Mouse (Mus musculus): ENCODE measurements at regions not wholly inside any gene's neighbourhood (a gene's known extent, or its start where the extent isn't known, plus 50 kb on each side); places are given as distances from the start of the nearest gene placed in this dataset.

DNA sequence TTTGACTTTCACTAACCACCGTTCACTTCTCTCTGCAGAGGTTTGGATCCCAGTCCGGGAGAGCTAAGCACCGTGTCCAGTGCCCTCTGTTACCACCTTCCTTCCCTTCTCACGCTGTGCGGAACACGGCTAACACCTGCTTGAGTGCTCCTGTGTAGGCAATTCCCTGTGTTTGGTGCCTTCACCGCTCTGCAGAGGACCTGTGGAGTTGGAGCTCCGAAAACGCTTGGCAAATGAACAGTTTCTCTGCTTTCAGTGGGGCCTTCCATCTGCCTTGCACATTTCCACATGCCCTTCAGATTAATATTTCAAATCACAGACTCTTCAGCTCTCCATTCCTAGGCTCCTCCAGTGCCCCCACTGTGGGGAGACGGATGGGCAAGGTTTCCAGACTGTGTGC, 227.7 kb upstream of the Daam1 start:
- H3K36me3 ChIP-seq = no peaks in the 10 kb centered on the region
- no peaks in the 10 kb centered on the region for H3K4me1 ChIP-seq
- H3K27me3 ChIP-seq (replicated peaks) = no peaks in the 10 kb centered on the region
- ATAC-seq (ENCODE audit: low FRiP score, low read depth) = no peak
- H3K4me2 ChIP-seq (replicated peaks) = no peak overlapping the region
- H3K9me3 ChIP-seq = no peaks in the 10 kb centered on the region
- no peak overlapping the region for H3K27ac ChIP-seq
- no peak overlapping the region for H3K9ac ChIP-seq
- WGBS = 93% methylated on average over 10 of the region's 10 CpGs
- no peak overlapping the region for H3K4me3 ChIP-seq

DNA sequence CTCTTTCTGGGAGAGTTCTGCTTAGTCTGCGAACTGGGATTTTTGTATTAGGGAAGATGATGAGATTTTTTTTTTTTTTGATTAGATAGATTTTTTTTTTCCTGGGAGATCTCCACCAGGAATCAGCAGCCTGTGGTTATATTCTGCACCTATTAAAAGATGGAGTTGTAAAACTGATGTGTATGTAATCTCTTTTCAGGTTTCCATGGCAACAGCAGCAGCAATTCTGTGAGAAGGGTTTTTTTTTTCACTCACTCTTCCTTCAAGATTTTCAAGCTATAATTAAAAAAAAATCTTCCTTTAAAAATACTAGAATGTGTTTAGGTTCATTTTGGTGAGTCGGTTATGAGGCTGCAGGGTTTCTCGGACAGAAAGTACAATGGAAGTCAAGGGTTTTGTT, 224.5 kb upstream of the Daam1 start:
- no peak overlapping the region for H3K27ac ChIP-seq
- WGBS = 79% methylated on average over 3 of the region's 3 CpGs
- no peak overlapping the region for H3K4me3 ChIP-seq
- no peaks in the 10 kb centered on the region for H3K27me3 ChIP-seq (replicated peaks)
- H3K4me1 ChIP-seq = no peaks in the 10 kb centered on the region
- H3K36me3 ChIP-seq = no peaks in the 10 kb centered on the region
- no peak for ATAC-seq (ENCODE audit: low FRiP score, low read depth)
- H3K4me2 ChIP-seq (replicated peaks) = no peak overlapping the region
- H3K9ac ChIP-seq = no peak overlapping the region
- H3K9me3 ChIP-seq = no peaks in the 10 kb centered on the region

DNA sequence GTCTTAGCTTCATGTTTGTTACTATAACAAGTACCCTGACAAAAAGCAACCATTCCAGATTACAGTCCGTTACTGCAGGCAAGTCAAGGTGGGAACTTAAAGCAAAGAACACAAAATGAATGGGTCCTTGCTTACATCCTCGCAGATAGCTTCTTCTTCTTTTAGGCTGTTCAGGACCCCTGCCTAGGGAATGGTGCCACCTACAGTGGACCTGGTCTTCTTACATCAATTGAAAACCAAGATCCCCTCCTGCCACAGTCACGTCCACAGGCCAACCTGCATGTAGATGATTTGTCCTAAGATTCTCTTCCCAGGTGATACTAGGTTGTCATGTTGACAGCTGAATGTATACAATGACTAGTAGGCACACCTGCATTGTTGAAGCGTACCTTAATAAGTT, 222.9 kb upstream of the Daam1 start:
- Histone ChIP-seq H3K9me3 (no peaks in the 10 kb centered on the region), H3K4me1 (no peaks in the 10 kb centered on the region), H3K27ac (no peak overlapping the region), H3K9ac (no peak overlapping the region), H3K36me3 (no peaks in the 10 kb centered on the region), H3K4me3 (no peak overlapping the region), H3K27me3 (replicated peaks) (no peaks in the 10 kb centered on the region), H3K4me2 (replicated peaks) (no peak overlapping the region)
- ATAC-seq (ENCODE audit: low FRiP score, low read depth) = no peak
- 90% methylated on average over 4 of the region's 4 CpGs for WGBS

DNA sequence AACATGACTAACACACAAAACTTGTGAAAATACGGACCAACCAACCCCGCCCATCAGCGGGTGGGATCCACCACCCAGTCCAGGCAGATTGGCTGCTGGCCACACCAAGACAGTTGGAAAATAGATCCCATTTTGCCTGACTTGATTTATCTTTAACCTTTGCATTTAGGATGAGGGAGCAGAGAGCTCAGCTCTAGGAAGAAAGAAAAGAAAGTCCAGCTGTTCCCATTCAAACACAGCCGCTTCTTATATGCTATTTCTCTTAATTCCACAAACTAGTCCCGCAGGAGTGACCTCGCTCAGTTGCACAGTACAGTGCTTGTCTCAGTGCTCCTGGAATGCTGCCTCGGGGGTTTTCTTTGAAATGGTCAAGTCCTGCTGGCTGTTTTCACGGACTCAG, 217.6 kb upstream of the Daam1 start:
- Histone ChIP-seq H3K4me3 (no peak overlapping the region), H3K9me3 (no peaks in the 10 kb centered on the region), H3K4me1 (no peaks in the 10 kb centered on the region), H3K4me2 (replicated peaks) (no peak overlapping the region), H3K27ac (no peak overlapping the region), H3K36me3 (no peaks in the 10 kb centered on the region), H3K27me3 (replicated peaks) (no peaks in the 10 kb centered on the region), H3K9ac (no peak overlapping the region)
- ATAC-seq (ENCODE audit: low FRiP score, low read depth) = no peak
- 63% methylated on average over 8 of the region's 8 CpGs for WGBS

DNA sequence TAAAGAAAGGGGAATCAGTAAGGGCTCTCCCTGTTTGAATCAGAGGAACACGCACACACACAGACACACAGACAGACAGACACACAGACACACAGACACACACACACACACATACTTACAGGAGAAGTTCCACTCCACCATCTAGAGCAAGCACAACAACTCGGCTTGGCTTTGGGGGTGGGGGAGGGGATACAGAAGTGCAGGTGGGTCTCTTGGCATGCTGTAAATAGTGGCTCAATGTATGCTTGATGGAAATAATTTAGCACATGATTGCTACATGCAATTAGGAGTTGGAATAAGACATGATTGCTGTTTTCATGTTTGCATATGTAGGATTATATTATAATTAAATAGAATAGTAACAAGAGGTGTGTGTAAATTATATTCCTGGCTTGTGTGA, 215.9 kb upstream of the Daam1 start:
- no peak overlapping the region for H3K4me3 ChIP-seq
- H3K36me3 ChIP-seq = no peaks in the 10 kb centered on the region
- WGBS = 82% methylated on average over 2 of the region's 2 CpGs

DNA sequence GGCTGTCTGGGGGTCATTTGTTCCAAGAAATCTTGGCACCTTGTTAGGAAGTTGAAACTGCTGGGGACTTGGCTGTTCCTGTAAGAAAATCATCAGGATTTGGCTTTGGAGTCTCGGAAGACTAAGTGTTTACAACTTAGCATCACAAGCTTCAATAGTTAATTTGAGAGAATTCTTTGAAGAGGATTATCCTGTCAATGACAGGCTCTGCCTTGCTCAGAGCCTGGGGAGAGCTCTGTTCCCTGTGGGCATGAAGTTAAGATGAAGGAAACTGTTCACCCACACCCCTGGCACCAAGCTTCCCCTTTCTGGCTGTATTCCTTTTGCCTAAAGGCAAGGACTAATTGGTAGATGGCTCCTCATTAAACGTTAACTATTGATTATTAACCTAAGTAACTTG, 215.5 kb upstream of the Daam1 start:
- Histone ChIP-seq H3K4me2 (replicated peaks) (no peak overlapping the region), H3K9me3 (no peaks in the 10 kb centered on the region), H3K9ac (no peak overlapping the region), H3K4me3 (no peak overlapping the region), H3K36me3 (no peaks in the 10 kb centered on the region), H3K27ac (no peak overlapping the region), H3K4me1 (no peaks in the 10 kb centered on the region), H3K27me3 (replicated peaks) (no peaks in the 10 kb centered on the region)
- no peak for ATAC-seq (ENCODE audit: low FRiP score, low read depth)
- 78% methylated on average over 2 of the region's 2 CpGs for WGBS

More for the DNA sequence above, 215.9 kb upstream of the Daam1 start:
- H3K4me2 ChIP-seq (replicated peaks) = no peak overlapping the region
- H3K27ac ChIP-seq = no peak overlapping the region
- H3K9me3 ChIP-seq = no peaks in the 10 kb centered on the region
- no peak for ATAC-seq (ENCODE audit: low FRiP score, low read depth)
- no peaks in the 10 kb centered on the region for H3K4me1 ChIP-seq
- H3K9ac ChIP-seq = no peak overlapping the region
- no peaks in the 10 kb centered on the region for H3K27me3 ChIP-seq (replicated peaks)

DNA sequence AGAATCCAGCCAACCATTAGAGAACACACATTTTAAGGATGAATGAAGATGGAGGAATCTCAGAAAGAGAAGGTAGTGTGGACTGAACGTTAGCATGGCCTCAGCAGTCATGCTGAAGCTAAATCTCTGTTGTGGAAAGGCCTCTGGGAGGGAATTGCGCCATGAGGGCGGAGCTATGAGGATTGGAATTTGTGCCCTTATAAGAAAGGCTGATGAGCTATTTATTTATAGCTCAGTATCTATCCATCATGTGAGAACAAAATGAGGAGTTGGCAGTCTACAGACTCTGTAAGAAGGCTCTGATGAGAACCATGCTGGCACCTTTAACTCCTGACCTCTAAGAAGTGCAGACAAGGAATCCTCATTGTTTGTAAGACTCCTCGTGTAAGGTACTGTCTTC, 214.8 kb upstream of the Daam1 start:
- Histone ChIP-seq H3K9me3 (no peaks in the 10 kb centered on the region), H3K4me2 (replicated peaks) (no peak overlapping the region), H3K27ac (no peak overlapping the region), H3K4me1 (no peaks in the 10 kb centered on the region), H3K4me3 (no peak overlapping the region), H3K36me3 (no peaks in the 10 kb centered on the region), H3K27me3 (replicated peaks) (no peaks in the 10 kb centered on the region), H3K9ac (no peak overlapping the region)
- 82% methylated on average over 4 of the region's 4 CpGs for WGBS
- ATAC-seq (ENCODE audit: low FRiP score, low read depth) = no peak

DNA sequence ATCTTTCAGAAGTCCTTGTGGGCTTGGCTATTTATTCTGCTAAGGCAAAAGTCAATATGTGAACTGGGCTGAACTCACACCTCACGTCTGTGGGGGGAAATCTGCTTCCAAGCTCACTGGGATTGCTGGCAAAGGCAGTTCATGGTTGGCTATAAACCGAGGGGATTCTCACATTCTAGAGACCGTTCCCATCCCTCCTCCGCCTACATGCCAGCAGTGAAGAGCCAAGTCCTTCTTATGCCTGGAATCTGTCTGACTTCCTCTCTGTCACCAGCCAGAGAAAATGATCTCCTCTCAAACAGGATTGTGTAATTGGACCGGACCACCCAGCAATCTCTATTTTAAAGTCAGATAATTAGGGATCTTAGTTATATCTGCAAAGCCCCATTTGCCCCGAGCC, 212.4 kb upstream of the Daam1 start:
- H3K4me2 ChIP-seq (replicated peaks) = no peak overlapping the region
- no peaks in the 10 kb centered on the region for H3K27me3 ChIP-seq (replicated peaks)
- no peak for ATAC-seq (ENCODE audit: low FRiP score, low read depth)
- WGBS = 76% methylated on average over 6 of the region's 6 CpGs
- no peaks in the 10 kb centered on the region for H3K4me1 ChIP-seq
- no peak overlapping the region for H3K9ac ChIP-seq
- no peak overlapping the region for H3K4me3 ChIP-seq
- H3K27ac ChIP-seq = no peak overlapping the region
- H3K9me3 ChIP-seq = no peaks in the 10 kb centered on the region
- H3K36me3 ChIP-seq = no peaks in the 10 kb centered on the region

DNA sequence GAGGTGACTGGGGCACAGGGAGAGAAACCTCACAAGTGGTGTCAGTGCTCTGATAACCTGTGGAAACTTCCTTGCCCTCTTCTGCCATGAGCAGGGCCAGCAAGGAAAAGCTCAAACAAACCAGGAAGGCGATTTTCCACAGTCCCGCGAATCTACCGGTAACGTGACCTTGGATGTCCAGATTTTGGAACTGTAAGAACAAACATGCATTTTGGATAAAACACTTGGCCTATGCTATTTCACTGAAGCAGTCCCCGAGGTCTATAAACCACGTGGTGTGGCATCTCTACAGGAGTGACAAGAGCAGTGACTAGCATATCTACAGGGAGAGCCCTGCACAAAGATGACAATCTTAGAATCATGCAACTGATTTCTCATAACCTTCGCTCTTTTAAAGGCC, 211.9 kb upstream of the Daam1 start:
- Histone ChIP-seq H3K27me3 (replicated peaks) (no peaks in the 10 kb centered on the region), H3K4me3 (no peak overlapping the region), H3K27ac (no peak overlapping the region), H3K36me3 (no peaks in the 10 kb centered on the region), H3K4me2 (replicated peaks) (no peak overlapping the region), H3K4me1 (no peaks in the 10 kb centered on the region), H3K9me3 (no peaks in the 10 kb centered on the region), H3K9ac (no peak overlapping the region)
- 89% methylated on average over 8 of the region's 8 CpGs for WGBS
- ATAC-seq (ENCODE audit: low FRiP score, low read depth) = no peak

DNA sequence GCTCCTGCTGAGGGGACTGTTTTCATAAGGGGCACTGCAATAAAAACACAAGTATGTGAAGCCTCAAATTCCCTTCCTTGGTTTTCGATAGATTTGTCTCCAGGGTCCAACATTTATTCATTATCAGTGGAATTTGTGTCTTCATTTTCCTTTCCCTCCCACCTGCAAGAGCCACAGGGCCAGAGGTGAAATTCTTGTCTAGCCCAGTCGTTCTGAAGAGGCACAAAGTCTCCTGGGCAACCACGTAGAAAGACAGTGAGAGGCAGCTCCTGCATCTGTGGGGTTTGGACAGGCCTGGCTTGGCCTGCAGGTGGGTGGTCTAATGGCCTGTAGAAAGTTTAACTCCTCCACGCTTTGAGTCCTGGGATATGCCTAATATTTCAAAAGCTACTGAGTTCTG, 211.3 kb upstream of the Daam1 start:
- H3K4me3 ChIP-seq = no peak overlapping the region
- H3K9ac ChIP-seq = no peak overlapping the region
- no peak overlapping the region for H3K4me2 ChIP-seq (replicated peaks)
- H3K4me1 ChIP-seq = no peaks in the 10 kb centered on the region
- no peaks in the 10 kb centered on the region for H3K36me3 ChIP-seq
- H3K9me3 ChIP-seq = no peaks in the 10 kb centered on the region
- WGBS = 52% methylated on average over 4 of the region's 4 CpGs
- no peaks in the 10 kb centered on the region for H3K27me3 ChIP-seq (replicated peaks)
- no peak for ATAC-seq (ENCODE audit: low FRiP score, low read depth)
- H3K27ac ChIP-seq = no peak overlapping the region

DNA sequence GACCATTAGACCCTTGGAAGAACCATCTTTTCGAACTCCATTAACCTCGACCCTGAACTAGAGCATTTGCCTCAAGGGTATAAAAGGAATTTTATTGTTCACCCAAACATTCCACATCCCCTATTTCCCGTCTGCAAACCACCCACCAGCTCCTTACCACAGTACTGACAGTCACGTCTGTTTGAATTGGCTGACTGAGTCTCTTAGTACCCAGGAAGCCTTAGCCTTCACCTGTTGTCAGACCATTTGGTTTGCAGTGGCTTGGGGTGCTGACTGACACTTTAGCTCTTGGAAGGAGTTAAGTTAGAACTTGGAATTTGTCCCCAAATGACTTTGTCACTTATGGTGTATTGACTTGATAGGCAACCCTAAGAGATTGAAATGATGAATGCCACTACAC, 209.3 kb upstream of the Daam1 start:
- Histone ChIP-seq H3K36me3 (no peaks in the 10 kb centered on the region), H3K4me3 (no peak overlapping the region), H3K9ac (no peak overlapping the region), H3K27me3 (replicated peaks) (no peaks in the 10 kb centered on the region), H3K9me3 (no peaks in the 10 kb centered on the region), H3K4me1 (peaks cover 6% of the 10 kb centered on the region), H3K27ac (no peak overlapping the region), H3K4me2 (replicated peaks) (no peak overlapping the region)
- ATAC-seq (ENCODE audit: low FRiP score, low read depth) = no peak
- WGBS = 41% methylated on average over 4 of the region's 4 CpGs

DNA sequence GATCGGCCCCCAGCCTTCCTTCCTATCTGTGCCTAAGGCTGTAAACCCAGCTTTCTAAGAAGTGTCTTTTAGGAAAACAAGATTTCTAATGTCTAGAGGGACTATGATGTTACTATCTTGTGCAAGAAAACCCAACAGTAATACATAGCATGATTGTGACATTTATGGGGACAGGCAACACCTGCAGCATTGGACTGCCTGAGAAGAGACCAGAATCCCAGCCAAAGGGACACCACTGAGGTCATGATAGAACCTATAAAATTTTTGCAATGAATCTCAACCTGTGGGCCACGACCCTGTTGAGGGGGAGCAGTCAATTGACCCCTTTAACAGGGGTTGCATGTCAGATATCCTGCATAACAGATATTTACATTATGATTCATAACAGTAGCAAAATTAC, 208.1 kb upstream of the Daam1 start:
- Histone ChIP-seq H3K27me3 (replicated peaks) (no peaks in the 10 kb centered on the region), H3K4me1 (peaks cover 12% of the 10 kb centered on the region), H3K9me3 (no peaks in the 10 kb centered on the region), H3K9ac (no peak overlapping the region), H3K36me3 (no peaks in the 10 kb centered on the region), H3K4me3 (no peak overlapping the region), H3K27ac (no peak overlapping the region), H3K4me2 (replicated peaks) (no peak overlapping the region)
- no peak for ATAC-seq (ENCODE audit: low FRiP score, low read depth)
- WGBS = 82% methylated on average over 2 of the region's 2 CpGs

DNA sequence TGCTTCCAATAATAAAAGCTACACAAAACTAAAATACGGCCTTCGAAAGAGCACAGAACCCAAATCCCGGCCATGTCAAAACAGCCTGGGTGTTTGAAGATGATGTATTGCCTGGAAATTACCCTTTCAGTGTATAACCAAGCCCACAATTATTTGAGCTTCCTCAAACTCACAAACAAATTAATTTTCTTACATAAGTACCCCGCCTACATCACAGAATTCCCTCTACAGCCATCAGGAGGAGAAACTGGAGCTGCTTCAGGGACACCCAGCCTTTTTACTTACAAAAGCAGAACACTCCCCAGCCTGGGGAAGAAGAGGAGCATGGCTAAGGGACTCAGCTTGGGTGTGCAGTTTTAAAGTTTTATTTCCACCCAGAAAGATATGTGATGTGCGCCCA, 207.6 kb upstream of the Daam1 start:
- peaks cover 12% of the 10 kb centered on the region for H3K4me1 ChIP-seq
- no peak overlapping the region for H3K4me2 ChIP-seq (replicated peaks)
- H3K4me3 ChIP-seq = no peak overlapping the region
- H3K9me3 ChIP-seq = no peaks in the 10 kb centered on the region
- H3K36me3 ChIP-seq = no peaks in the 10 kb centered on the region
- no peak overlapping the region for H3K9ac ChIP-seq
- ATAC-seq (ENCODE audit: low FRiP score, low read depth) = no peak
- WGBS = 92% methylated on average over 5 of the region's 5 CpGs
- H3K27ac ChIP-seq = no peak overlapping the region
- no peaks in the 10 kb centered on the region for H3K27me3 ChIP-seq (replicated peaks)

DNA sequence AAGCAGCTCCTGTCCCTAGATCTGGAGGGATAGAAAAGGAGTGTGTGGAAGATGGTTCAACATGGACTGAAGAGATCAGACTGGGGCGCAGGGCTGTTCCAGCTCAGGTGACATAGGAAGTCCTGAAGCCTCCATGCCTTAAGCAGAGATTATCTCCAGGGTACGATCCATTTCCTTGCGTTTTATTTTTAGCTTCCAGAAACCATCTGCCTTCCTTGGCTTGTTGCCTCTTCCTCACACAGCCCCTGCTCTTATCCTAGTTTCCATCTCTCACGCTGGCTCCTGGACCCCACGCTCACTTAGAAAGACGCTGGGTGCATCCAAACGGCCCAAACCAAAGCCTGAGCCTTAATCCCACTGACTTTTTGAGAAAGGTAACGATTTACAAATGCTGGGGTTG, 206.8 kb upstream of the Daam1 start:
- H3K4me2 ChIP-seq (replicated peaks) = no peak overlapping the region

More for the DNA sequence above, 206.8 kb upstream of the Daam1 start:
- 89% methylated on average over 8 of the region's 8 CpGs for WGBS
- ATAC-seq (ENCODE audit: low FRiP score, low read depth) = no peak
- Histone ChIP-seq H3K9ac (no peak overlapping the region), H3K36me3 (no peaks in the 10 kb centered on the region), H3K9me3 (no peaks in the 10 kb centered on the region), H3K27ac (no peak overlapping the region), H3K4me3 (no peak overlapping the region), H3K27me3 (replicated peaks) (no peaks in the 10 kb centered on the region), H3K4me1 (peaks cover 12% of the 10 kb centered on the region)
